10 mouse cellular contexts compared by ENCODE assay signal in the genomic region with DNA sequence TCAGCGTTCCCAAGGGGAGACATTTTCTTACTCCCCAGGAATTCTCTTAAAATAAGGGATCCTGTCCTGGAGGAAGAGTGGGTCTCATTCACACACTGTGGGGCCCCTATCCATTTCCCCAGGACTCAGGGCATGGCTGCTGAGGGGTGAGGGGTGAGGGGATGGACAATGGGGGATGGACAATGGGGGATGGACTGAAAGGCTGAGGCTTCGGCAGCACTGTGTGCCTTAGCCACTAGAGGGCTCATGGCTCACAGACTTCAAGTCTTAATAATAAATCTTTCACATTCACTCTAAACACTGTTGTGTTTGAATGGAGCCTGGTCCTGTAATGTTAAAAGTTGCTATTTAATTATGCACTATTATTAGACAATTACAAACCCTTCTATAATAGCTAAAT. TPM values are rescaled to one million over a fixed set of nuclear protein-coding genes. Genes with fewer than 3 reads are reported as not detected.
DNase-seq lines count a peak whose midpoint lies in the region; ATAC-seq and TF ChIP-seq lines count a peak whose summit lies in the region.
"Had no signal": no experiment of that assay in that cellular context is flagged by ENCODE, and none has a peak within 500 bp of the region (broad histone marks: within the 10 kb centered on the region; RNA-seq: fewer than 3 reads in every experiment).

No protein-coding gene starts in this region.

- TF ChIP-seq POLR2A in liver, adult 2 months (IDR thresholded peaks at IDR 0.05; ENCODE audit: extremely low read depth, insufficient read depth, low read length): no peak

- 0 out of 2 replicates have a peak, but pooled peaks have one; percentile 20 for ATAC-seq in forebrain, embryonic 12.5 days (ENCODE audit: low FRiP score)
- peak; percentile 55 for ATAC-seq in midbrain, embryonic 11.5 days (ENCODE audit: low FRiP score)

- no peaks in the 10 kb centered on the region for H3K4me1 ChIP-seq in liver, adult 2 months (ENCODE audit: control insufficient read depth, insufficient read depth, low read length)
- H3K4me1 ChIP-seq in forebrain, embryonic 12.5 days: no peaks in the 10 kb centered on the region
- H3K4me1 ChIP-seq in midbrain, embryonic 11.5 days (ENCODE audit: control insufficient read depth, insufficient read depth, low read length): no peaks in the 10 kb centered on the region
- H3K4me1 ChIP-seq: embryonic facial prominence, embryonic 12.5 days; neural tube, embryonic 12.5 days had no signal

- H3K4me3 ChIP-seq in liver, adult 2 months (ENCODE audit: insufficient read depth, low read depth, low read length): no peak overlapping the region
- no peak overlapping the region for H3K4me3 ChIP-seq in forebrain, embryonic 12.5 days (replicated peaks)
- H3K4me3 ChIP-seq in midbrain, embryonic 11.5 days (ENCODE audit: low read depth, low read length): no peak overlapping the region
- H3K4me3 ChIP-seq: embryonic facial prominence, embryonic 12.5 days; neural tube, embryonic 12.5 days had no signal

- 54% methylated on average over 2 of the region's 2 CpGs for WGBS in liver, adult 2 months
- WGBS in forebrain, embryonic 12.5 days: 45% methylated on average over 2 of the region's 2 CpGs
- WGBS in midbrain, embryonic 11.5 days: 54% methylated on average over 2 of the region's 2 CpGs

- no peak overlapping the region for H3K4me2 ChIP-seq in forebrain, embryonic 12.5 days
- no peak overlapping the region for H3K4me2 ChIP-seq in midbrain, embryonic 11.5 days
- H3K4me2 ChIP-seq: embryonic facial prominence, embryonic 12.5 days; neural tube, embryonic 12.5 days had no signal

- H3K79me2 ChIP-seq in liver, adult 2 months (ENCODE audit: control insufficient read depth, insufficient read depth, low read length): no peaks in the 10 kb centered on the region

- no peaks in the 10 kb centered on the region for H3K36me3 ChIP-seq in liver, adult 2 months (ENCODE audit: control insufficient read depth, insufficient read depth, low read length)
- no peaks in the 10 kb centered on the region for H3K36me3 ChIP-seq in forebrain, embryonic 12.5 days (replicated peaks)
- no peaks in the 10 kb centered on the region for H3K36me3 ChIP-seq in midbrain, embryonic 11.5 days (ENCODE audit: control insufficient read depth, insufficient read depth, low read length)
- H3K36me3 ChIP-seq: embryonic facial prominence, embryonic 12.5 days; neural tube, embryonic 12.5 days had no signal

- DNase-seq in adrenal gland, postnatal 14 days: peak; percentile 27
- no peak for DNase-seq in adrenal gland, adult 18-20 months (ENCODE audit: low spot score in 2 of 2)
- DNase-seq in liver, adult 2 months (ENCODE audit: extremely low read depth, low read depth, low spot score): no peak
- DNase-seq in liver: no peak
- DNase-seq in midbrain, embryonic 11.5 days (ENCODE audit: low spot score, missing footprints): peak; percentile 91
- DNase-seq in c-Kit-positive CD71-positive TER-119-positive erythroid progenitor cells, embryonic 14.5 days (ENCODE audit: low spot score): no peak
- DNase-seq in spleen, postnatal 10 days (ENCODE audit: low spot score in 2 of 2): no peak

- H3K9me3 ChIP-seq in forebrain, embryonic 12.5 days: no peaks in the 10 kb centered on the region
- no peaks in the 10 kb centered on the region for H3K9me3 ChIP-seq in midbrain, embryonic 11.5 days (ENCODE audit: control insufficient read depth, low read length)
- H3K9me3 ChIP-seq: embryonic facial prominence, embryonic 12.5 days; neural tube, embryonic 12.5 days had no signal

- no peak overlapping the region for H3K9ac ChIP-seq in liver, adult 2 months (ENCODE audit: low read depth, low read length)
- H3K9ac ChIP-seq in forebrain, embryonic 12.5 days: no peak overlapping the region
- no peak overlapping the region for H3K9ac ChIP-seq in midbrain, embryonic 11.5 days (ENCODE audit: low read length)
- H3K9ac ChIP-seq: embryonic facial prominence, embryonic 12.5 days; neural tube, embryonic 12.5 days had no signal

- no peak overlapping the region for H3K27ac ChIP-seq in liver, adult 2 months (replicated peaks; ENCODE audit: insufficient read depth, low read depth, low read length)
- no peak overlapping the region for H3K27ac ChIP-seq in forebrain, embryonic 12.5 days
- no peak overlapping the region for H3K27ac ChIP-seq in midbrain, embryonic 11.5 days (ENCODE audit: low read depth, low read length)
- H3K27ac ChIP-seq: embryonic facial prominence, embryonic 12.5 days; neural tube, embryonic 12.5 days had no signal

- TF ChIP-seq CTCF in liver, adult 2 months (IDR thresholded peaks at IDR 0.05; ENCODE audit: low read depth, low read length): peak; percentile 48; the same call in 1 of the 2 replicates

- H3K27me3 ChIP-seq in liver, adult 2 months (ENCODE audit: control insufficient read depth, insufficient read depth, low read length): no peaks in the 10 kb centered on the region
- no peaks in the 10 kb centered on the region; the same call in 1 of the 2 replicates for H3K27me3 ChIP-seq in forebrain, embryonic 12.5 days
- no peaks in the 10 kb centered on the region for H3K27me3 ChIP-seq in midbrain, embryonic 11.5 days (ENCODE audit: control insufficient read depth, insufficient read depth, low read length)
- H3K27me3 ChIP-seq: embryonic facial prominence, embryonic 12.5 days; neural tube, embryonic 12.5 days had no signal

RNA-seq across cellular contexts. Expression of a gene that starts 21.4 kb away (rescaled TPM):
- total RNA-seq in adrenal gland, postnatal 14 days (2021): not detected in 2 replicates
- not detected for total RNA-seq in adrenal gland, adult 18-20 months (2021)
- total RNA-seq in liver, adult 2 months (2014; rRNA removed): not detected in 2 replicates
- not detected in 2 replicates for polyA plus RNA-seq in liver, adult 2 months (2012; rRNA removed)
- polyA plus RNA-seq in forebrain, embryonic 12.5 days (2016; fragmentation: Nextera tagmentation; extraction: Ambion mirVana): 1.2 and 1.4 TPM in 2 replicates
- polyA plus RNA-seq in midbrain, embryonic 11.5 days (2014; fragmentation: Nextera tagmentation; extraction: Ambion mirVana): 4.5 TPM in 2 replicates

Comparison
In these comparisons a context has a peak if more than half of its experiments do, and no peak if none do; other contexts are left out.
1. DNase-seq: peak in adrenal gland, postnatal 14 days (single experiment) and midbrain, embryonic 11.5 days (single experiment); none in adrenal gland, adult 18-20 months (0 of 2), liver, adult 2 months (single experiment), liver (single experiment), c-Kit-positive CD71-positive TER-119-positive erythroid progenitor cells, embryonic 14.5 days (single experiment) and spleen, postnatal 10 days (0 of 2).